Mouse (Mus musculus) MEL (cell line): ENCODE measurements around the gene Atp4b. TPM values are rescaled to one million over a fixed set of nuclear protein-coding genes. Genes with fewer than 3 reads are reported as not detected.
A peak's percentile ranks its signal among the peaks of the same experiment; 100 is the strongest.

Experiments
- DNase-seq: peaks from one replicate; pipeline ENCODE4 v3.0.0; 2011; ENCODE audit warnings: low read depth, low spot score
- H3K27ac ChIP-seq: 2 replicates; pipeline ENCODE4 v1.5.1; 2012; ENCODE audit warnings: low read depth, mild to moderate bottlenecking, control low read depth, low read length, moderate library complexity; ENCODE audit not compliant: control insufficient read depth
- H3K27me3 ChIP-seq, 2 experiments: fragments of 150-350 bp in 1 of 2; sonication (generic) in 1 of 2; 2 replicates each; pipeline ENCODE4 v1.6.1; 2012; ENCODE audit warnings: low read length in 2 of 2, mild to moderate bottlenecking in 2 of 2, improper control_type of control experiment in 1 of 2, moderate library complexity in 1 of 2; ENCODE audit not compliant: insufficient read depth in 2 of 2, control insufficient read depth in 1 of 2
- H3K36me3 ChIP-seq, 2 experiments: 2 replicates each; pipeline ENCODE4 v1.6.1; 2012 to 2014; ENCODE audit warnings: low read length in 2 of 2, improper control_type of control experiment in 1 of 2, inconsistent platforms in 1 of 2, mild to moderate bottlenecking in 1 of 2; ENCODE audit not compliant: insufficient read depth in 2 of 2, control insufficient read depth in 1 of 2
- H3K4me1 ChIP-seq, 2 experiments: fragments of 150-350 bp in 1 of 2; sonication (generic) in 1 of 2; 2 replicates each; pipeline ENCODE4 v1.6.1; 2012; ENCODE audit warnings: low read length in 2 of 2, improper control_type of control experiment in 1 of 2, mild to moderate bottlenecking in 1 of 2; ENCODE audit not compliant: insufficient read depth in 2 of 2, control insufficient read depth in 1 of 2
- H3K4me3 ChIP-seq, 2 experiments: fragments of 150-350 bp in 1 of 2; sonication (generic) in 1 of 2; 2 replicates each; pipeline ENCODE4 v1.5.1; 2012; ENCODE audit warnings: low read depth in 2 of 2, low read length in 2 of 2, mild to moderate bottlenecking in 2 of 2, moderate library complexity in 2 of 2, control low read depth in 1 of 2, improper control_type of control experiment in 1 of 2; ENCODE audit not compliant: control insufficient read depth in 1 of 2, insufficient read depth in 1 of 2
- H3K79me2 ChIP-seq: 2 replicates; pipeline ENCODE4 v1.6.1; 2012; ENCODE audit warnings: mild to moderate bottlenecking, low read length, moderate library complexity; ENCODE audit not compliant: control insufficient read depth, poor library complexity, insufficient read depth
- H3K9ac ChIP-seq: 2 replicates; pipeline ENCODE4 v1.6.1; 2012; ENCODE audit warnings: low read depth, mild to moderate bottlenecking, control low read depth, low read length, moderate library complexity; ENCODE audit not compliant: control insufficient read depth, poor library complexity, severe bottlenecking
- H3K9me3 ChIP-seq: fragments of 150-350 bp; sonication (generic); replicated peaks from 2 replicates; pipeline ENCODE4 v1.6.1; 2012; ENCODE audit warnings: mild to moderate bottlenecking, low read length, improper control_type of control experiment, moderate library complexity; ENCODE audit not compliant: insufficient read depth
- BHLHE40 ChIP-seq: IDR thresholded peaks from 2 replicates; pipeline ENCODE4 v1.6.1; 2012; ENCODE audit warnings: low read depth, mild to moderate bottlenecking, inconsistent platforms, low read length, improper control_type of control experiment, borderline replicate concordance
- CTCF ChIP-seq, 3 experiments: IDR thresholded peaks in 2 of 3; conservative IDR thresholded peaks in 1 of 3; 2 replicates each; pipeline ENCODE4 v1.5.1; 2011 to 2012; ENCODE audit warnings: low read length in 3 of 3, low read depth in 2 of 3, mild to moderate bottlenecking in 2 of 3, improper control_type of control experiment in 1 of 3, inconsistent platforms in 1 of 3, mixed read lengths in 1 of 3, moderate library complexity in 1 of 3; ENCODE audit not compliant: control insufficient read depth in 1 of 3, insufficient read depth in 1 of 3, poor library complexity in 1 of 3, severe bottlenecking in 1 of 3
- GABPA ChIP-seq: IDR thresholded peaks from 2 replicates; pipeline ENCODE4 v1.6.1; 2012; ENCODE audit warnings: low read depth, mild to moderate bottlenecking, inconsistent platforms, low read length, improper control_type of control experiment, moderate library complexity
- GATA1 ChIP-seq: IDR thresholded peaks from 2 replicates; pipeline ENCODE4 v1.6.1; 2011; ENCODE audit warnings: low read depth, low read length, improper control_type of control experiment
- HCFC1 ChIP-seq: IDR thresholded peaks from 2 replicates; pipeline ENCODE4 v1.6.1; 2012; ENCODE audit warnings: low read depth, mild to moderate bottlenecking, inconsistent platforms, low read length, improper control_type of control experiment, moderate library complexity
- JUND ChIP-seq: IDR thresholded peaks from 2 replicates; pipeline ENCODE4 v1.6.1; 2011; ENCODE audit warnings: low read depth, mild to moderate bottlenecking, improper control_type of control experiment, low read length
- KAT2A ChIP-seq: conservative IDR thresholded peaks from 2 replicates; pipeline ENCODE4 v1.6.1; 2012; ENCODE audit warnings: low read depth, low read length, improper control_type of control experiment, inconsistent platforms
- MAZ ChIP-seq: IDR thresholded peaks from 2 replicates; pipeline ENCODE4 v1.6.1; 2012; ENCODE audit warnings: low read depth, mild to moderate bottlenecking, inconsistent platforms, low read length, improper control_type of control experiment
- NELFE ChIP-seq: IDR thresholded peaks from 2 replicates; pipeline ENCODE4 v1.6.1; 2011; ENCODE audit warnings: low read depth, low read length, improper control_type of control experiment
- NRF1 ChIP-seq: IDR thresholded peaks from 2 replicates; pipeline ENCODE4 v1.6.1; 2014; ENCODE audit warnings: low read depth, mild to moderate bottlenecking, inconsistent platforms, low read length, improper control_type of control experiment, moderate library complexity; ENCODE audit not compliant: poor library complexity, insufficient read depth, severe bottlenecking
- POLR2A ChIP-seq, 2 experiments: IDR thresholded peaks; 2 replicates each; pipeline ENCODE4 v1.6.1; 2011 to 2012; ENCODE audit warnings: low read length in 2 of 2, mild to moderate bottlenecking in 2 of 2, control low read depth in 1 of 2, improper control_type of control experiment in 1 of 2, low read depth in 1 of 2, moderate library complexity in 1 of 2; ENCODE audit not compliant: control insufficient read depth in 1 of 2, insufficient read depth in 1 of 2, poor library complexity in 1 of 2
- POLR2AphosphoS2 ChIP-seq: IDR thresholded peaks from 2 replicates; pipeline ENCODE4 v1.6.1; 2011; ENCODE audit warnings: low read length, improper control_type of control experiment
- RAD21 ChIP-seq: IDR thresholded peaks from 2 replicates; pipeline ENCODE4 v1.6.1; 2011; ENCODE audit warnings: mild to moderate bottlenecking, low read depth, low read length, improper control_type of control experiment
- RCOR1 ChIP-seq: IDR thresholded peaks from 2 replicates; pipeline ENCODE4 v1.6.1; 2012; ENCODE audit warnings: low read depth, mild to moderate bottlenecking, inconsistent platforms, low read length, improper control_type of control experiment
- SIN3A ChIP-seq: IDR thresholded peaks from 2 replicates; pipeline ENCODE4 v1.6.1; 2012; ENCODE audit warnings: low read length, improper control_type of control experiment, inconsistent platforms
- SMC3 ChIP-seq: IDR thresholded peaks from 2 replicates; pipeline ENCODE4 v1.6.1; 2011; ENCODE audit warnings: low read depth, low read length, improper control_type of control experiment
- TAL1 ChIP-seq: IDR thresholded peaks from 2 replicates; pipeline ENCODE4 v1.6.1; 2012; ENCODE audit warnings: mild to moderate bottlenecking, inconsistent platforms, low read length, moderate library complexity, mixed read lengths
- TBP ChIP-seq: IDR thresholded peaks from 2 replicates; pipeline ENCODE4 v1.8.0; 2011; ENCODE audit warnings: low read depth, low read length, improper control_type of control experiment
- UBTF ChIP-seq: IDR thresholded peaks from 2 replicates; pipeline ENCODE4 v1.6.1; 2012; ENCODE audit warnings: low read depth, mild to moderate bottlenecking, inconsistent platforms, low read length, improper control_type of control experiment, moderate library complexity, borderline replicate concordance; ENCODE audit not compliant: insufficient read depth
- USF1 ChIP-seq: IDR thresholded peaks from 2 replicates; pipeline ENCODE4 v1.6.1; 2014; ENCODE audit warnings: low read depth, mild to moderate bottlenecking, inconsistent platforms, low read length, improper control_type of control experiment, moderate library complexity
- ZNF384 ChIP-seq: IDR thresholded peaks from 2 replicates; pipeline ENCODE4 v1.6.1; 2012; ENCODE audit warnings: low read depth, mild to moderate bottlenecking, inconsistent platforms, low read length, improper control_type of control experiment
- polyA plus RNA-seq, 2 experiments: library from polyadenylated mRNA; stranded (reverse) in 1 of 2; unstranded in 1 of 2; fragments of >175 nt in 1 of 2; fragments of >200 nt in 1 of 2; gene quantifications; 2 replicates each; pipeline versions ENCODE4 v1.2.1 to v1.2.4; 2012; ENCODE audit warnings: low replicate concordance in 2 of 2, low read depth in 1 of 2; ENCODE audit not compliant: insufficient read length in 2 of 2, insufficient read depth in 1 of 2, missing spikeins in 1 of 2
- total RNA-seq: library from RNA; depleted of rRNA; stranded (reverse); fragments of 300-350 nt; gene quantifications from 2 replicates; pipeline ENCODE4 v1.2.3, GENCODE M21; 2012

Atp4b gene
- total and polyA plus RNA-seq, 3 experiments = 0.08 to 0.14 TPM; not detected in 1

GRCm38 (mm10) chr8:13352601-13353000, 44.0 kb downstream of the Atp4b start:
- peaks cover 76% of the 10 kb centered on the region for H3K79me2 ChIP-seq
- H3K27ac ChIP-seq = peak overlapping the region; percentile 56
- no peak for DNase-seq
- H3K27me3 ChIP-seq = no peaks in the 10 kb centered on the region
- no peak overlapping the region for H3K9ac ChIP-seq
- no peak overlapping the region for H3K4me3 ChIP-seq
- no peaks in the 10 kb centered on the region for H3K9me3 ChIP-seq
- peaks cover 37 to 50% of the 10 kb centered on the region in 2 experiments for H3K36me3 ChIP-seq
- H3K4me1 ChIP-seq = peaks cover 11 to 42% of the 10 kb centered on the region in 2 experiments
- TF ChIP-seq TAL1 (no peak), NRF1 (no peak), CTCF (IDR thresholded peaks at IDR 0.05 in 2 of 3, conservative IDR thresholded peaks at IDR 0.05 in 1 of 3; ENCODE audit: control insufficient read depth in 1 of 3, insufficient read depth in 1 of 3, low read depth in 2 of 3, low read length in 3 of 3, poor library complexity in 1 of 3, severe bottlenecking in 1 of 3) (no peak), USF1 (no peak), POLR2A (IDR thresholded peaks at IDR 0.05; ENCODE audit: control insufficient read depth in 1 of 2, insufficient read depth in 1 of 2, low read depth in 1 of 2, low read length in 2 of 2, poor library complexity in 1 of 2) (peak in 1 of 2 experiments; percentile 12; a peak in 1 of 4 replicates)

- H3K9me3 ChIP-seq = no peaks in the 10 kb centered on the region
- no peak overlapping the region for H3K27ac ChIP-seq
- H3K4me3 ChIP-seq = no peak overlapping the region
- no peak for DNase-seq
- H3K79me2 ChIP-seq = peaks cover 78% of the 10 kb centered on the region
- H3K4me1 ChIP-seq = peaks cover 11 to 45% of the 10 kb centered on the region in 2 experiments
- H3K9ac ChIP-seq = no peak overlapping the region
- H3K27me3 ChIP-seq = no peaks in the 10 kb centered on the region
- TF ChIP-seq NELFE (no peak), NRF1 (no peak), POLR2AphosphoS2 (0 out of 2 replicates have a peak, but pooled peaks have one; percentile 25), BHLHE40 (no peak), JUND (no peak), CTCF (IDR thresholded peaks at IDR 0.05 in 2 of 3, conservative IDR thresholded peaks at IDR 0.05 in 1 of 3; ENCODE audit: control insufficient read depth in 1 of 3, insufficient read depth in 1 of 3, low read depth in 2 of 3, low read length in 3 of 3, poor library complexity in 1 of 3, severe bottlenecking in 1 of 3) (no peak), RCOR1 (no peak)
- peaks cover 39 to 50% of the 10 kb centered on the region in 2 experiments for H3K36me3 ChIP-seq
Observed at GRCm38 (mm10) chr8:13351593-13351992, 45.0 kb downstream of the Atp4b start.

DNA sequence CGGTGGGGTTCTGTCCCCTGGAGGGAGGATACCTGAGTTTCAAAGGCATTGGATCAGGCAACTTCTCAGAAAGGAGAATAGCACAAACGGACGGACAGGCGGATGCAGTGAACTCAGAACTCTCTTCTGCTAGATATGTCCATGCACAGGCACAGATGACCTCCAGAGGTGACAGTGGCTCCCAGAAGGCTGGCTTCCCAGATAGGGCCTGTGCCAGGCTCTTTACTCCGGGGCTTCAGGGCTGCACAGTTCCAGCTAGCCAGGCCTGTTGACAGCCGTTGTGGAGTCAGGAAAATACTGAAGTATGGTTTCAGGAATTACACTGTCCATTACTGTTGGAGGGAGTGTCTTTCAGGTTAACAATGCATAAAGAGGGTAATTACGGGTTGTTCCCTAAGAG, 46.6 kb downstream of the Atp4b start:
- no peak for DNase-seq
- Histone ChIP-seq H3K9me3 (no peaks in the 10 kb centered on the region), H3K4me1 (peaks cover 11 to 48% of the 10 kb centered on the region in 2 experiments), H3K27ac (no peak overlapping the region), H3K36me3 (peaks cover 32 to 52% of the 10 kb centered on the region in 2 experiments), H3K9ac (no peak overlapping the region), H3K79me2 (peaks cover 78% of the 10 kb centered on the region), H3K4me3 (no peak overlapping the region), H3K27me3 (no peaks in the 10 kb centered on the region)
- TF ChIP-seq TBP (no peak), CTCF (IDR thresholded peaks at IDR 0.05 in 2 of 3, conservative IDR thresholded peaks at IDR 0.05 in 1 of 3; ENCODE audit: control insufficient read depth in 1 of 3, insufficient read depth in 1 of 3, low read depth in 2 of 3, low read length in 3 of 3, poor library complexity in 1 of 3, severe bottlenecking in 1 of 3) (no peak), RCOR1 (no peak), GATA1 (no peak), NELFE (no peak), SMC3 (no peak), UBTF (no peak), KAT2A (no peak), ZNF384 (no peak), GABPA (no peak), SIN3A (no peak), HCFC1 (no peak), RAD21 (no peak), MAZ (no peak), TAL1 (no peak)
